Mouse (Mus musculus) kidney, postnatal 0 days (tissue): ENCODE data around the gene Gpd2. TPM values are rescaled to one million over a fixed set of nuclear protein-coding genes. Genes with fewer than 3 reads are reported as not detected.

Source experiments
- ATAC-seq: fragments of 200-750 bp; cut with Nextera tagmentation; replicated peaks from 2 replicates; pipeline ENCODE4 v1.8.0; 2017; ENCODE audit warnings: low read depth, moderate number of reproducible peaks, moderate TSS enrichment, moderate library complexity; ENCODE audit not compliant: low FRiP score
- DNase-seq: peaks from one replicate; pipeline ENCODE4 v3.0.0-alpha.2; 2016; ENCODE audit warnings: low spot score
- H3K27ac ChIP-seq: fragments of 300-500 bp; sonication (generic); 2 replicates; pipeline ENCODE4 v1.5.1; 2014; ENCODE audit warnings: mild to moderate bottlenecking
- H3K27me3 ChIP-seq: fragments of 300-500 bp; sonication (generic); 2 replicates; pipeline ENCODE4 v1.6.1; 2014; ENCODE audit warnings: low read length, mixed read lengths; ENCODE audit not compliant: insufficient read depth
- H3K36me3 ChIP-seq: fragments of 300-500 bp; sonication (generic); 2 replicates; pipeline ENCODE4 v1.6.1; 2014; ENCODE audit warnings: low read length, mixed read lengths; ENCODE audit not compliant: insufficient read depth
- H3K4me1 ChIP-seq: fragments of 300-500 bp; sonication (generic); replicated peaks from 2 replicates; pipeline ENCODE4 v1.6.1; 2014; ENCODE audit warnings: antibody characterized with exemption, low read length, mixed read lengths; ENCODE audit not compliant: insufficient read depth
- H3K4me2 ChIP-seq: fragments of 300-500 bp; sonication (generic); 2 replicates; pipeline ENCODE4 v1.6.1; 2014; ENCODE audit warnings: mild to moderate bottlenecking, low read length, moderate library complexity, mixed read lengths
- H3K4me3 ChIP-seq: fragments of 300-500 bp; sonication (generic); replicated peaks from 2 replicates; pipeline ENCODE4 v1.5.1; 2014; ENCODE audit warnings: low read depth, low read length
- H3K9ac ChIP-seq: fragments of 300-500 bp; sonication (generic); 2 replicates; pipeline ENCODE4 v1.6.1; 2014; ENCODE audit warnings: low read depth, low read length
- H3K9me3 ChIP-seq: fragments of 300-500 bp; sonication (generic); replicated peaks from 2 replicates; pipeline ENCODE4 v1.6.1; 2016; ENCODE audit warnings: low read length, inconsistent platforms, mixed read lengths
- CTCF ChIP-seq: IDR thresholded peaks from 2 replicates; pipeline ENCODE4 v1.5.1; 2016; ENCODE audit warnings: antibody characterized with exemption, low read depth, mild to moderate bottlenecking, moderate library complexity
- WGBS: fragments of 180-500 bp; shearing (Covaris S2); extraction: QIAGEN DNeasy Blood & Tissue Kit; methylation state at CpG from one replicate; pipeline ENCODE4 v1.1.7; 2014; 5-methylcytosine and 5-hydroxymethylcytosine counted together
- polyA plus RNA-seq: library from polyadenylated mRNA; unstranded; fragments of >200 nt; fragmentation: Nextera tagmentation; extraction: Ambion mirVana; gene quantifications from 2 replicates; pipeline ENCODE4 v1.2.1, GENCODE M21; 2015

The Gpd2 gene
- polyA plus RNA-seq = 11.9 and 15.4 TPM in 2 replicates

GRCm38 (mm10) chr2:57237475-57237919 lies at the start of gene Gpd2:
Gpd2 (plus strand) TSS chr2:57237635.
- ATAC-seq (no peak; the same call in 1 of the 2 replicates), DNase-seq (no peak)
- WGBS = 8% methylated on average over 20 of the region's 20 CpGs
- peak within 1 kb of the TSS; percentile 91 for H3K9ac ChIP-seq
- H3K4me2 ChIP-seq = peak within 1 kb of the TSS; percentile 97
- no peak for TF ChIP-seq CTCF
- H3K4me1 ChIP-seq = peaks cover 7% of the 10 kb centered on the region; the same call in 1 of the 2 replicates
- no peaks in the 10 kb centered on the region for H3K36me3 ChIP-seq
- H3K9me3 ChIP-seq = no peaks in the 10 kb centered on the region
- H3K27ac ChIP-seq = peak within 1 kb of the TSS; percentile 89
- no peaks in the 10 kb centered on the region for H3K27me3 ChIP-seq
- H3K4me3 ChIP-seq = peak within 1 kb of the TSS; percentile 78

- H3K4me2 ChIP-seq = no peak overlapping the region
- DNase-seq (no peak), ATAC-seq (peak; percentile 69)
- no peak overlapping the region for H3K4me3 ChIP-seq
- no peak overlapping the region for H3K9ac ChIP-seq
- no peaks in the 10 kb centered on the region for H3K36me3 ChIP-seq
- TF ChIP-seq CTCF = no peak
- H3K4me1 ChIP-seq = no peaks in the 10 kb centered on the region
- 51% methylated on average over 9 of the region's 9 CpGs for WGBS
- no peak overlapping the region for H3K27ac ChIP-seq
- no peaks in the 10 kb centered on the region for H3K9me3 ChIP-seq
- H3K27me3 ChIP-seq = no peaks in the 10 kb centered on the region
Observed at GRCm38 (mm10) chr2:57188237-57188636, 49.2 kb upstream of the Gpd2 start.

DNA sequence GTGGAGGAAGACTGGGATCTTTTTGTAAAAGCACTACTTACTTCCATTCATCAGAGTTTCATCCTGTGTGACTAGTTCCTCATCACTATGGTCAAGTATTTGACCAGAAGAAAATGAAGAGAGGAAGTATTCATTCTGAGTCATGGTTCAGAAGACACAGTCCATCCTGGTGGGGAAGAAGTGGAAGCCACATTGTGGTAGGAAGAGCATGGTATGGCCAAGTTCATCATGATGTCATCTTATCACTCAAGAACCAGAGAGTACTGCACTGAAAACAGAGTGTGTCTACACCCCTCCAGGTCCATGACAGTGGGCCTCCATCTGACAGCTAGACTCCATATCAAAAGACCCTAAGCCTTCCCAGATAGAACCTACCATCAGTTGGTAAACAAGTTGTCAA lies 46.6 kb upstream of the Gpd2 start:
- H3K4me1 ChIP-seq = no peaks in the 10 kb centered on the region
- no peaks in the 10 kb centered on the region for H3K27me3 ChIP-seq
- ATAC-seq = no peak
- no peak overlapping the region for H3K9ac ChIP-seq
- DNase-seq = no peak
- TF ChIP-seq CTCF = no peak
- H3K4me2 ChIP-seq = no peak overlapping the region
- no peaks in the 10 kb centered on the region for H3K36me3 ChIP-seq
- no peak overlapping the region for H3K27ac ChIP-seq
- no peaks in the 10 kb centered on the region for H3K9me3 ChIP-seq
- no peak overlapping the region for H3K4me3 ChIP-seq

- no peak for ATAC-seq
- WGBS = 95% methylated on average over 3 of the region's 3 CpGs
- Histone ChIP-seq H3K27ac (no peak overlapping the region), H3K4me1 (no peaks in the 10 kb centered on the region), H3K4me3 (no peak overlapping the region), H3K4me2 (no peak overlapping the region), H3K36me3 (no peaks in the 10 kb centered on the region), H3K9me3 (no peaks in the 10 kb centered on the region), H3K27me3 (no peaks in the 10 kb centered on the region), H3K9ac (no peak overlapping the region)
- no peak for DNase-seq
- no peak for TF ChIP-seq CTCF
Observed at GRCm38 (mm10) chr2:57199046-57199445, 38.4 kb upstream of the Gpd2 start.

DNA sequence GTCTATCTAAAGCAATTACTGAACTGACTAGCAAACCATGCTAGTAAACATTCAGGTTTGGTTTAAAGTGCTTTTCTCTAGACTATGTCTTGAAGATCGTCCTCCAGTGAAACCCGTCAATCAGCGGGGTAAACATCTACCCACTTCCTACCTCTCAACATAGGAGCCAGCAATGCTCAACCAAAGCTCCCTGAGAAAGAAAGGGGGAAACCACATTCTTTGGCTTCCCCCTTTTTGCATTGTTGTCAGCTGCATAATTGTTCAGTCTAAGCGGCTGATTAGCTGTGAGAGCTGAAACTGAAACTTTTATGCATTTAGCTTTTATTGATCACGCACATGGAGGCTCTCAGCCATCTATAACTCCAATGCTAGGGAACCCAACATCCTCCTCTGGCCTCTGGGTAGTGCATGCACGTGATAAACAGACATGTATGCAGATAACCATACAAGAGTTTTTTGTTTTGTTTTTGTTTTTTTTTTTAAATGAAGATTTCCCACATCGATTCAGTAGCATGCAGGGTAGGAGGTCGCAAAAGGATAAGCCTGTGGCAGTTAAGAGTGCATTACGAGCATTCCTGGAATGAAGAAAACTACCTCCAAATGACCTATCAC lies 28.9 kb upstream of the Gpd2 start:
- no peak for TF ChIP-seq CTCF
- H3K4me1 ChIP-seq = no peaks in the 10 kb centered on the region
- WGBS = 88% methylated on average over 9 of the region's 9 CpGs

GRCm38 (mm10) chr2:57211049-57212001 lies 26.1 kb upstream of the Gpd2 start:
- H3K9ac ChIP-seq = no peak overlapping the region
- no peak for ATAC-seq
- no peak for TF ChIP-seq CTCF
- H3K27me3 ChIP-seq = no peaks in the 10 kb centered on the region
- H3K4me3 ChIP-seq = no peak overlapping the region
- WGBS = 45% methylated on average over 9 of the region's 9 CpGs
- no peak overlapping the region for H3K27ac ChIP-seq
- no peaks in the 10 kb centered on the region for H3K4me1 ChIP-seq
- H3K4me2 ChIP-seq = no peak overlapping the region
- no peaks in the 10 kb centered on the region for H3K36me3 ChIP-seq
- DNase-seq = no peak
- H3K9me3 ChIP-seq = no peaks in the 10 kb centered on the region

More for the DNA sequence above, 28.9 kb upstream of the Gpd2 start:
- no peak for ATAC-seq
- Histone ChIP-seq H3K9me3 (no peaks in the 10 kb centered on the region), H3K9ac (no peak overlapping the region), H3K27me3 (no peaks in the 10 kb centered on the region), H3K4me3 (no peak overlapping the region), H3K4me2 (no peak overlapping the region), H3K36me3 (no peaks in the 10 kb centered on the region), H3K27ac (no peak overlapping the region)
- no peak for DNase-seq
